Mouse (Mus musculus): ENCODE measurements around the gene Nap1l4. TPM values are rescaled to one million over a fixed set of nuclear protein-coding genes. Genes with fewer than 3 reads are reported as not detected.
"Not testable (repeated sequence)": the region's sequence is repeated elsewhere in the genome, so short reads cannot be mapped to it uniquely, and the experiment has no call there.

Gene Nap1l4
- total RNA-seq (2021): 100 to 1,000 TPM; 167 to 189 TPM
- long read RNA-seq, experiment 1, transcript Nap1l4-206 (15 exons, 2,259 nt): major isoform, 30 of 99 reads
- long read RNA-seq, experiment 1, transcript Nap1l4-201 (16 exons, 2,285 nt): minor isoform, 11 of 99 reads
- long read RNA-seq, experiment 1, partial matches to known transcripts: 3 of 99 reads
- long read RNA-seq, experiment 1, other reads (novel, unspliced or antisense): 50 of 99 reads
- long read RNA-seq, experiment 2, transcript Nap1l4-201 (16 exons, 2,285 nt): minor isoform, 17 of 108 reads
- long read RNA-seq, experiment 2, transcript Nap1l4-206 (15 exons, 2,259 nt): major isoform, 39 of 108 reads
- long read RNA-seq, experiment 2, partial matches to known transcripts: 13 of 108 reads
- long read RNA-seq, experiment 2, other reads (novel, unspliced or antisense): 37 of 108 reads

DNA sequence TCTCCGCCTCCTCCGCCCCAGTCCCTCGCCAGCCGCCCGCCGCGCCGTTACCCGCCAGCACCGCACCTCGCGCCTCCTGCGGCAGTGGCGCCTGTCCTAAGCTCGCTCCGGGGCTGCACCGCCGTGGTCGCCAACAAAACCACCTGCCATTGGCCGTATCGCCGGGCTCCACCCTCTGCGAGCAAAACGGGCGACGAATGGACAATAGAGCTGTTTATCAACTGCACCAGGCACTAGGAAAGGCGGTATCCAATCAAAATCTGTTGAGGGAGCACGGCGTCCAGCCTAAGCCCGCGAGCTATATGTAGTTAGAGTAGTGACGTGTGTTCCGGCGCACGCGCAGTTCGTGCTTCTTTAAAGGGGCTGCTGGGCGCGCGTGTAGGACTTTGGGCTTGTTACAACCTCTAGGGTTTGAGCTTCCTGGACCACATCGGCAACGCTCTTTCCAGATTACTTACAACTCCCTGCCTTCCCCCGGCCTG, at the start of gene Nap1l4:
Gene Nap1l4 (minus strand): TSS at position 131 of the 482 bp plus-strand sequence.
- peak; percentile 94 to 100 for DNase-seq
- intact Hi-C loops (cut with DNase I): no loop called here

- intact Hi-C loops (cut with DNase I): no loop called here
- no peak for DNase-seq
Measured at GRCm38 (mm10) chr7:143594865-143595264, 46.0 kb upstream of the Nap1l4 start.

DNA sequence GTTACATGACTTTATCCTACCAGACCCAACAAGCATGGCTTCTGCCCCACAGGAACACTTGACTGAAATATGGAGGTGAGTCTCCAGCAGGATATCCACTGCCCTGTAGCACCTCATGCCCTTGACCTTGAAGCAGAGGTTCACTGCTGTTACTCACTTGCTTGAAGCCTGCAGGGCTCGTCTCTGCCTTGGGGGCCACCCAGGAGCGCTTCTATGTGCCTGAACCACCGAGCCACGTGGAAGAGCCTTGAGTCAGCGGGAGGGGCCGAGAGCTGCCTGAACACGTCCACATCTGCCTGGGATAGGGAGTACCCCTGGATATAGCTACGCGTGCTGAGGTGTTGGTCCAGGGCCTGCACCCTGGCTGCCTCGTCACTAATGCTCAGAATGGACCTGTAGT, 43.3 kb upstream of the Nap1l4 start:
- intact Hi-C loops (cut with DNase I): no loop called here
- DNase-seq: no peak

- DNase-seq: peak; percentile 32 to 36
- intact Hi-C loops (cut with DNase I): no loop called here
Measured at GRCm38 (mm10) chr7:143588006-143588405, 39.1 kb upstream of the Nap1l4 start.

DNA sequence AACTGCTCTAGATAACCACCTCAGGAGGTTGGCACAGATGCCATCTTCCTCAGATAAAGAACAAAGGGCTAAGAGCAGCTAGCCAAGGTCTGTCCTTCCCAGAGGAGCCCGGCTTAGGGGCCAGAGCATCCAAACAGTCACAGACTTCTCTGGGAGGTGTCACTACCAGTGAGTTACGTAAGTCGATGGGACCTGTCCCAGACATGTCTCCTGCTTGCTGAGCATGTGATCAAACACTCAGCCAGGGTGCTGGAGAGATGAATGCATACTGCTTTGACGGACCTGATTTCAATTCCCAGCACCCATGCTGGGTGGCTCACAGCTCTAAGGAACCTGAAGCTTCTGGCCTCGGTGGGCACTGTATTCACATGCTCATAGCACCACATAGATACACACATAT, 38.7 kb upstream of the Nap1l4 start:
- intact Hi-C loops (cut with DNase I): no loop called here
- DNase-seq: no peak

DNA sequence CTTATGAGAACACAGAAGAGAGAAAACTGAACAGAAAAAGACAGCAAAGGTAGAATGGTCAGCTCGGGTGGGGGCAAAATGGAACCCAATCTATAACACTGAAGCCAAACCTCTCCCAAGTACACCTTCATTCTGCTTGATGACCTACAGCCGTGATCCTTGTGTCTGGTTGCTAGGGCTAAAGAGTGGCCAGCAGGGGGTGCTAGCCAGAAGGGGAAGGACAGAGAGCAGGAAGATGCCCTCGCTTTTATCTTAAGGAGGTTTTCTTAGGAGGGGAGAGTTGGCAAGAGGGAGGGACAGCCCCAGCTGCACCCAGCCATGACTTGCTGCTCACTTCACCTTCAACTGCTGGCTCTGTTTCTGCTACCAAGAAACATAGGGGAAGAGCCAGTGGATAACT, 35.0 kb upstream of the Nap1l4 start:
- intact Hi-C loops (cut with DNase I): loop anchor here (1.0 to 5.0 kb wide), 2 partner anchors 113 to 178 kb away; no protein-coding TSS in a partner anchor
- peak; percentile 31 to 58 for DNase-seq

DNA sequence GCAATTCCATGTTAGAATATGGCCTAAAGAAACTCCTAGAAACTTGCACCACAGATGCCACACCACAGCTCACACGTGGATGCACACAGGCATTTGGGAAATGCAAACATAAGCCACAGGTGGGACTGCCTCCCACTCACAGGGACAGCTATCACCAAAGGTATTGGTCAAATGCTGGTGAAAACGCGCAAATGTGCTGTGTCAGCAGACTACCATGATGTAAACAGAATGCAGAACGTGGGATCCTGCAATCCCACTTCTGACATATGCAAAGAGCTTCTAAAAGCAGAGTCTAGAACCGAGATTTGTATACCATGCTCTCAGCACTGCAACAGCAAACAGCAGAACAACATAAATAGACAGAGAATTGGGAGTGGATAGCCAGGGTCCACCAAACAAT, 34.1 kb upstream of the Nap1l4 start:
- DNase-seq: no peak
- intact Hi-C loops (cut with DNase I): loop anchor here (5.0 kb wide), 1 partner anchor 179 kb away; no protein-coding TSS in a partner anchor

GRCm38 (mm10) chr7:143575751-143576150, 26.8 kb upstream of the Nap1l4 start:
- intact Hi-C loops (cut with DNase I): no loop called here

DNA sequence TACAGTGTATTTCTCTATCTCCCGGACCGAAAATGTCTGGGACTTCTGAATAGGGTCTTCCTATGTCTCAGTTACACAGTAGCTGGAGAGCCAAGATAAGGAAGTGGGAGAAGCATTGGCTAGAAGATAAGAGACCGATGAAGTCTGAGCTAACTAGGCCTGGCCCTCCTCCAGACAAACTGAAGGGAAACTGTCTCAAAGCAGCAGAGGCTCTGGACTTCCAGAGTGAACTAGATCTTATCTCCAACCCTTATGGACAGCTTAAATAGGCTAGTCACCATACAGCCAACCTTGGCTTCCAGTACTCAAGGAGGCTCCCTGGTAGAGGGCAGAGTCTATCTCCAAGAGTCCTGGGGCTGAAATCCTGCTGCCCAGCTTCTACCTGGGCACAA, 16.7 kb upstream of the Nap1l4 start:
- DNase-seq: no peak
- intact Hi-C loops (cut with DNase I): no loop called here

More at GRCm38 (mm10) chr7:143575751-143576150, 26.8 kb upstream of the Nap1l4 start:
- DNase-seq: no peak

- no peak for DNase-seq
- intact Hi-C loops (cut with DNase I): no loop called here
Measured at GRCm38 (mm10) chr7:143565015-143565647, 16.2 kb upstream of the Nap1l4 start.

DNA sequence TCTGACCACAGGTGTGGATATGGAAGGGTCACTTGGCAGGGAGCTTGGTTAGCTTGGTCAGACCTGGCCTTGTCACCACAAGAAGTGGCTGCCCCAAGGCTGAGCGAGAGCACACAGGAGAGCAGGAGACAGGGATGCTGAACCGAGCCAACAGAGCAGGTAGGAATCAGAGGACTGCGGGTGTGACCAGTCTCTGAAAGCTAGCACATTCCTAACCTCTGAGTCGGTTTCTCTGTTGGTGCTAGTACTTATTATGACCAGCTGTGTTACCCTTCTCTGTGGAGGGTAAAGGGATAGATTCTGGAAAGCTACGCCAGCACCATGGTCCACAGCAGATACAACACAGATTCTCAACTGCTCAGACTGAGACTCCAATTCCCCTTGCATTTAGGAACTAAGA, 14.9 kb upstream of the Nap1l4 start:
- intact Hi-C loops (cut with DNase I): no loop called here
- no peak for DNase-seq

DNA sequence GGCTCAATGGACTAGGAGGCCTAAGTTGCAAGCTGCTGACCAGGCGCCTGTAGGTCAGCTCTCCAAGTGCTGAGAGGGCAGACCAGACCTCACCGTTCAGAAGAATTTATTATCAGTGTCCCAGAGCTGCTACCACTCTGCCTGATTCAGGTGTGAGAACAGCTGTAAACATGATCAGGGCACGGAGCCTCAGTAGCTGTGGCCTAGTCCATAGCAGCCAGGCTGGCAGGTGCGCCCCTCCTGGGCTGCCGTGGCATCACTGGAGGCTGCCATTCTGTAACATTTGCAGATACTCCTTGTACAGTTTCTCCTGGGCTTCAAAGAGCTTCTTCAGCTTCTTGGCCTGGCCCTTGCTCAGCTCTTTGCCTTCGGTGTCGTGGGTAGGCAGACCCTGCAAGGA, 8.7 kb upstream of the Nap1l4 start:
- no peak for DNase-seq
- intact Hi-C loops (cut with DNase I): no loop called here

DNA sequence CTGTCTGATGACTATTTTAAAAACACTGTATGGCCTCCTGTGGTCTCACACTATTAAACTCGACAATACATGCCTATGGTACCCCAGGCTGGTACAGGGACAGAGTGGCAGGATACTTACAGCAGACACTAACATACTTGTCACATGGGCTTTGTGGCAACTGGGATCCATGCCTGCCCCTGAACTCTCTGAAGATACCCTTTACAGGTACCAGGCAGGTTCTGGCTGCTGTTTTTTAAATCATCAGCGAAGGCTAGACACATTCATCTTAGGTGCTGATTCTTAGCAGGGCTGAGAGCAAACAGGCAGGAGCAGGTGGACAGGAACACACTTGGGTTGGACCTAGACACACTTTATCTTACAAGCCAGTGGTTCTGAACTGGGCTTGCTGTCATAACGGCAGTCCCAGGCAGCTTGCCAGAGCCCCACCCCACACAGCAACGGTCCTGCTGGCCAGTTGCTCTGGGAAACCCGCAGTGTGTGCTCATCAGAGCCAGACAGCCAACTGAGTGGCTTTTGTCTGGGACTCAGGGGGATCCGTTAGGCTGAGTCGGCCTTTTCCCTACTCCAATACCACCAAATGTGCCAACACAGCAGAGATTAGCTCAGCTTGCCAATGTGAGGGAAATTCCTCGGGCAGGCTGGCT, 8.2 kb upstream of the Nap1l4 start:
- DNase-seq: peak; percentile 37 to 42
- intact Hi-C loops (cut with DNase I): no loop called here

GRCm38 (mm10) chr7:143549588-143550220, 798 bp upstream of the Nap1l4 start:
- no peak for DNase-seq
- intact Hi-C loops (cut with DNase I): no loop called here

DNA sequence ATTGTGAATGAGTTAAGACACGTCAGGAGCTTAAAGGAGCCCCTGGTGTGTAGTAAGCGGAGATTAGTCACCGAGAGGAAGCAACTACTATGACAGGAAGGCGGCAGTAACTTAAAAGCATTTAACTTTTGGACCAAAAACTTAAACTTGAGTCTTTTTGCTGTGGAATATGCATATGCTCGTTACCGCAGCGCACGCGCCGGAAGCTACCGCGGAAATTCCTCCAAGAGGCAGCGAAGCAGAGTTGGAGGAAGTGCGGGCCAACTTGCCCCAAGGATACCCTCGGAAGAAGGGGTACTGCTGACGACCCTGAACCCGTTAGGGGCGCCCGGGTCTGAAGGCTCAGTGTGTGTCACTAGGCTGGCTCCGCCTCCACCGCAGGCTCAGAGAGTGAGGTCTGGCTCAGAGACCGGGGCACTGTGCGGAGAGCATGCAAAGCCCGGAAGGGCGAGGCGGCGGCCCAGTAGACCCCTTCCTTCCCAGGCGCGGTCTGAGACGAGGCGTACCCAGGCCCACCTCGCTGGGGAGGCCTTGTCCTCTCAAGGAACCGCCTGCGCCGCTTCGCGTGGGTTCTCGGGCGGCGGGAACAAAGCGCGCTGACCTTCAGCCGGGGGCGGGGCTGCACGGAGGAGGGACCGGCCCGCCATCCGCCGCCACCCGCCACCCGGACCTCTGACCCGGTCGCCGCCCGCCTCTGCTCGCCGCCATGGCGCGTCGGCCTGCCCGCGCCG, 510 bp downstream of the Nap1l4 start:
- intact Hi-C loops (cut with DNase I): no loop called here

DNA sequence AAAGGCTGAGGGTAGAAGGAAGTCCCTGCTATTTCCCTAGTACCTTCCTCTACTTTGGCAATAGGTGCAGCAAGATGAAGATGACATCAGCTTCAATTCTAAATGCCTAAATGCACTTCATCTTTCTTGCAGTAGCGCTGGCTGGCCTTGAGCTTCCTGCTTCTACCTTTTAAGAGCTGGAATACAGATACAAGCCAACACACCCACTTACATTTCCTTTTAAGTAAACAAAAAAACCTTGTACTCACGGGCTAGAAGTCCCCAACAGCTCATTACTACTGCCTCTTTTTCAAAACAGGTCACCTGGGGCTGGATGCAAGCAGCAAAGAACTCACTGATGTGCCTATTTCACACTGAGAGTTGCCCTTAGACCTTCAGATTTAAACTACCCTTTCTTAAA, 2.4 kb downstream of the Nap1l4 start:
- no peak for DNase-seq
- intact Hi-C loops (cut with DNase I): no loop called here

More for the DNA sequence above, 510 bp downstream of the Nap1l4 start:
- DNase-seq: no peak

DNA sequence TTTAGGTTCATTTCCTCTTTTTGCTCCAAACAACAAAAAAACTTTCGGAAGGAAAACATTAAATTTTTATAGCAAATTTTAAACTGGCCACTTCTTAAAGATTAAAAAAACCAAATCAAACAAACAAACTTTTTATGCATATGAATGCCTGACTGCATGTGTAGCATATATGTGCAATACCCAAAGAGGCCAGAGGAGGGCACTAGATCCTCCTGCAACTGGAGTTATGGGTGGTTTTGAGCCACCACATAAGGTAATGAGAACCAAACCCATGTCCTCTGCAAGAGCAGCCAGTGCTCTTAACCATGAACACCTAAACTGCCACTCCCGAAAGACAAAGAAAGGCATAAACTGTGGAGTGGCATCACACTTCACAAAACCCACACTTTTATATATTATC, 4.5 kb downstream of the Nap1l4 start:
- no peak for DNase-seq
- intact Hi-C loops (cut with DNase I): no loop called here

DNA sequence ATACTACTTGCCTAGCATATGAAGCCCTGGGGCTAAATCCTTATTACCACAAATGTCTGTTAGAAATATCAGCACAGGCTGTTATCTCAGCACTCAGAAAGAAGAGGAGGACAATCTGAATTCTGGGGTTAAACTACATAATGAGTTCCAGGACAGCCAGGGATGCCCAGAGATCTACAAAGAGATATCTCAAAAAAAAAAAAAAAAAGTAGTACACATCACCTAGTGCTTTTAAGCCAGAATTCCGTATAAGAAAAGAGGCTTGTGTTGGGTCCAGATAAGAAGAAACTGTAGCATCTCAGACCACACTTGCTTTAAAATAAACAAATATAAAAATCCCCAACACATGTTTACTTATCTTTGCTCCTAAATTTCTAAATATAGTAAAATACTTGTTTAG, 10.2 kb downstream of the Nap1l4 start:
- intact Hi-C loops (cut with DNase I): no loop called here
- no peak for DNase-seq

- intact Hi-C loops (cut with DNase I); DNase-seq: not testable (repeated sequence)
Measured at GRCm38 (mm10) chr7:143538229-143538628, 10.7 kb downstream of the Nap1l4 start.

DNA sequence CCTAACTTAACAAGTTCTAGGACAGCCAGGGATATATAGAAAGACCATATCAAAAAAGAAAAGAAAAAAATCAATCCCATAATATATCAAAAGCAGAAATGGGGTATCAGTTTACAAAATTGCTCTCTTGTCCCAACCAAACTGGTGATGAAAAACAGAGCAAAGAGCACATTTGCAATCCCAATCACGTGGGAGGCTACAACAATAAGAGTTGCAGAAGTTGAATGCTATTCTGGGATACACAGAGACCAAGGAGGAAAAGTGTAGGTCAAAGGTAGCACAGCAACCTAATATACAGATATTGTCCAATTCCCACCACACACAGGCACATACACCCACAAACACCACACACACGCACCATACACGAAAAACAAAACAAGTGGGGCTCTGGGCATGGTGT, 12.7 kb downstream of the Nap1l4 start:
- no peak for DNase-seq
- intact Hi-C loops (cut with DNase I): no loop called here

Data from gastrocnemius, postnatal 36 days (tissue).